9 mouse cellular contexts compared by ENCODE assay signal in the genomic region with DNA sequence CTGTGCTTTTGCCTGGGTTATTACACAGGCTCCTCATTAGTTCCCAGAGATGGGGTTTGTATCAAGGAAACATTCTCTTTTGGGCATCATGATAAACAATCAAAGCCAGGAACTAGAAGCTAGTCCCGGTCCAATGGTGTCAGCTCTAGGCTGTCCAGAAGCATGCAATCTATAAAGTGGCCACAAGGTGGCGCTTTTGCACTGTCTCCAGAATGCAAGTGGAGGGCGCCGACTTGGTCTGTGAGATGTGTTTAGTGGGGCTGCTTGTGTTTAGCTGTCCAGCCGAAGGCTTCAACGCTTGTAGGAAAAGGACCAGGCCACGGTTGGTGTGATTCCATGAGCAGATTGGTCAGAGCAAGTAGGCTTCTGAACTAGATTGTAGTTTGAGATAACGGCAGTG. TPM values are rescaled to one million over a fixed set of nuclear protein-coding genes. Genes with fewer than 3 reads are reported as not detected.
DNase-seq lines count a peak whose midpoint lies in the region; ATAC-seq and TF ChIP-seq lines count a peak whose summit lies in the region.
"Had no signal": no experiment of that assay in that cellular context is flagged by ENCODE, and none has a peak within 500 bp of the region (broad histone marks: within the 10 kb centered on the region; RNA-seq: fewer than 3 reads in every experiment).

No protein-coding gene starts in this region.

- H3K9me3 ChIP-seq in G1E (replicated peaks), result peaks cover 86% of the 10 kb centered on the region
- no peaks in the 10 kb centered on the region for H3K9me3 ChIP-seq in forebrain, embryonic 14.5 days (replicated peaks; ENCODE audit: control insufficient read depth, low read length)
- no peaks in the 10 kb centered on the region for H3K9me3 ChIP-seq in hindbrain, embryonic 11.5 days (ENCODE audit: control insufficient read depth, low read length)
- H3K9me3 ChIP-seq: liver, embryonic 15.5 days had no signal

- ATAC-seq in G1E (ENCODE audit: extremely low read depth, insufficient number of reproducible peaks, low FRiP score, poor library complexity, severe bottlenecking), result no peak
- 0 out of 2 replicates have a peak, but pooled peaks have one; percentile 62 for ATAC-seq in cerebellum, adult (ENCODE audit: insufficient number of reproducible peaks, low FRiP score, low TSS enrichment)
- ATAC-seq in forebrain, embryonic 14.5 days, result peak; percentile 82
- peak; percentile 40; the same call in 1 of the 2 replicates for ATAC-seq in hindbrain, embryonic 11.5 days (ENCODE audit: low FRiP score)

- DNase-seq in G1E (ENCODE audit: low spot score), result no peak
- peak; percentile 91 for DNase-seq in forebrain, embryonic 14.5 days (ENCODE audit: low spot score)
- DNase-seq in hindbrain, embryonic 11.5 days (ENCODE audit: low spot score), result peak; percentile 92
- peak; percentile 78 for DNase-seq in layer of hippocampus, adult 9-10 months (ENCODE audit: low spot score)
- DNase-seq in lung, postnatal 10 days, result peak; percentile 87
- peak; percentile 80 for DNase-seq in retina, postnatal 7 days (ENCODE audit: low read depth, low spot score)
- peak; percentile 75 for DNase-seq in urinary bladder, adult 2 months (ENCODE audit: low spot score)

- H3K4me3 ChIP-seq in G1E (ENCODE audit: low read depth, low read length), result no peak overlapping the region
- H3K4me3 ChIP-seq in forebrain, embryonic 14.5 days (ENCODE audit: low read depth, low read length), result no peak overlapping the region
- H3K4me3 ChIP-seq in hindbrain, embryonic 11.5 days (ENCODE audit: low read depth, low read length), result no peak overlapping the region
- H3K4me3 ChIP-seq: liver, embryonic 15.5 days had no signal

- H3K9ac ChIP-seq in forebrain, embryonic 14.5 days (ENCODE audit: low read length), result no peak overlapping the region
- H3K9ac ChIP-seq in hindbrain, embryonic 11.5 days (ENCODE audit: low read depth, low read length), result no peak overlapping the region
- H3K9ac ChIP-seq: liver, embryonic 15.5 days had no signal

- WGBS in forebrain, embryonic 14.5 days, result 22% methylated on average over 8 of the region's 8 CpGs
- 20% methylated on average over 8 of the region's 8 CpGs for WGBS in hindbrain, embryonic 11.5 days

- H3K4me2 ChIP-seq in forebrain, embryonic 14.5 days (ENCODE audit: low read length), result no peak overlapping the region
- no peak overlapping the region for H3K4me2 ChIP-seq in hindbrain, embryonic 11.5 days (replicated peaks; ENCODE audit: low read depth, low read length)
- H3K4me2 ChIP-seq: liver, embryonic 15.5 days had no signal

- no peaks in the 10 kb centered on the region for H3K4me1 ChIP-seq in G1E (ENCODE audit: insufficient read depth, low read depth, low read length)
- no peaks in the 10 kb centered on the region for H3K4me1 ChIP-seq in forebrain, embryonic 14.5 days (ENCODE audit: control insufficient read depth, insufficient read depth, low read length)
- H3K4me1 ChIP-seq in hindbrain, embryonic 11.5 days (replicated peaks; ENCODE audit: control insufficient read depth, insufficient read depth, low read length), result no peaks in the 10 kb centered on the region
- H3K4me1 ChIP-seq: liver, embryonic 15.5 days had no signal

- no peak overlapping the region for H3K27ac ChIP-seq in forebrain, embryonic 14.5 days (ENCODE audit: low read depth, low read length)
- no peak overlapping the region for H3K27ac ChIP-seq in hindbrain, embryonic 11.5 days (ENCODE audit: low read depth, low read length)
- H3K27ac ChIP-seq: liver, embryonic 15.5 days had no signal

- 0 out of 2 replicates have a peak, but pooled peaks have one; percentile 7 for TF ChIP-seq CTCF in G1E (IDR thresholded peaks at IDR 0.05; ENCODE audit: low read depth, low read length)

- no peaks in the 10 kb centered on the region; the same call in 1 of the 2 replicates for H3K27me3 ChIP-seq in G1E (ENCODE audit: insufficient read depth, low read length)
- H3K27me3 ChIP-seq in forebrain, embryonic 14.5 days (replicated peaks; ENCODE audit: control insufficient read depth, insufficient read depth, low read length), result no peaks in the 10 kb centered on the region
- 0 out of 2 replicates have a peak, but pooled peaks cover 2% of the 10 kb centered on the region for H3K27me3 ChIP-seq in hindbrain, embryonic 11.5 days (ENCODE audit: control insufficient read depth, insufficient read depth, low read length)
- H3K27me3 ChIP-seq: liver, embryonic 15.5 days had no signal

- no peaks in the 10 kb centered on the region for H3K36me3 ChIP-seq in G1E (replicated peaks)
- no peaks in the 10 kb centered on the region for H3K36me3 ChIP-seq in forebrain, embryonic 14.5 days (ENCODE audit: control insufficient read depth, insufficient read depth, low read length)
- H3K36me3 ChIP-seq in hindbrain, embryonic 11.5 days (ENCODE audit: control insufficient read depth, insufficient read depth, low read length), result no peaks in the 10 kb centered on the region
- H3K36me3 ChIP-seq: liver, embryonic 15.5 days had no signal

RNA-seq across cellular contexts. Expression of gene Cxcl14, which starts 16.9 kb away (rescaled TPM):
- total RNA-seq in G1E (2014; fragmentation: Nextera tagmentation) (not detected in 2 replicates), G1E (2017) (0.06 TPM in 1 of 2 replicates, not detected in the other)
- polyA plus RNA-seq in G1E (2012), result not detected in 2 replicates
- polyA plus RNA-seq in forebrain, embryonic 14.5 days (2014; fragmentation: Nextera tagmentation; extraction: Ambion mirVana), result 8.1 and 10.8 TPM in 2 replicates
- polyA plus RNA-seq in hindbrain, embryonic 11.5 days (2014; fragmentation: Nextera tagmentation; extraction: Ambion mirVana), result 19.3 and 23.4 TPM in 2 replicates
- 329 and 402 TPM in 2 replicates for polyA plus RNA-seq in urinary bladder, adult 2 months (2012; rRNA removed)

RNA-seq across cellular contexts. Expression of gene Neurog1, which starts 27.5 kb away (rescaled TPM):
- total RNA-seq in G1E (2014; fragmentation: Nextera tagmentation), result not detected in 2 replicates
- 0.11 TPM in 1 of 2 replicates, not detected in the other for total RNA-seq in G1E (2017)
- polyA plus RNA-seq in G1E (2012), result not detected in 2 replicates
- polyA plus RNA-seq in forebrain, embryonic 14.5 days (2014; fragmentation: Nextera tagmentation; extraction: Ambion mirVana), result 3.4 and 4.3 TPM in 2 replicates
- 30.6 and 37.4 TPM in 2 replicates for polyA plus RNA-seq in hindbrain, embryonic 11.5 days (2014; fragmentation: Nextera tagmentation; extraction: Ambion mirVana)
- not detected in 2 replicates for polyA plus RNA-seq in urinary bladder, adult 2 months (2012; rRNA removed)
- polyA plus RNA-seq: liver, embryonic 15.5 days had no signal

Comparison
In these comparisons a context has a peak if more than half of its experiments do, and no peak if none do; other contexts are left out.
1. RNA of gene Cxcl14, which starts 16.9 kb away (polyA plus RNA-seq): 329 to 402 TPM in urinary bladder, adult 2 months; 19.3 to 23.4 TPM in hindbrain, embryonic 11.5 days, 8.1 to 10.8 TPM in forebrain, embryonic 14.5 days and not detected in G1E; every median in the first group is over 10 times any median in the second.